ENCODE assay signal across 27 mouse cellular contexts in genomic region chr10:33721827-33722438, GRCm38 (mm10).
DNase-seq lines count a peak whose midpoint lies in the region; ATAC-seq lines count a peak whose summit lies in the region.
"Had no signal": no experiment of that assay in that cellular context is flagged by ENCODE, and none has a peak within 500 bp of the region (broad histone marks: within the 10 kb centered on the region; RNA-seq: fewer than 3 reads in every experiment).

No protein-coding gene starts in this region.

- no peaks in the 10 kb centered on the region for H3K27me3 ChIP-seq in heart, embryonic 12.5 days (replicated peaks)
- H3K27me3 ChIP-seq in neural tube, embryonic 12.5 days (replicated peaks), result no peaks in the 10 kb centered on the region
- H3K27me3 ChIP-seq in kidney, embryonic 16.5 days (ENCODE audit: insufficient read depth, low read length), result no peaks in the 10 kb centered on the region
- H3K27me3 ChIP-seq: CH12.LX; embryonic facial prominence, embryonic 13.5 days; hindbrain, embryonic 13.5 days; kidney, embryonic 15.5 days; liver, embryonic 15.5 days had no signal

- DNase-seq in embryo, embryonic 10.5 days (ENCODE audit: low spot score), result peak; percentile 1
- no peak for DNase-seq in embryo, embryonic 10 days (ENCODE audit: low spot score)
- peak; percentile 45 for DNase-seq in heart, adult 11 months
- no peak for DNase-seq in neural tube, embryonic 10.5 days (ENCODE audit: extremely low spot score, low spot score)
- DNase-seq: adrenal gland, adult 8-10 months; cerebellum, adult 9-10 months; cerebellum, postnatal 36 days; gastrocnemius, postnatal 14 days; heart, postnatal 36 days; kidney, adult 18-20 months; kidney, postnatal 36 days; lung, embryonic 14.5 days; right cerebral cortex, adult 18-20 months; spleen, adult 18-20 months; thymus, postnatal 14 days had no signal

- H3K36me3 ChIP-seq in heart, embryonic 12.5 days, result no peaks in the 10 kb centered on the region
- no peaks in the 10 kb centered on the region for H3K36me3 ChIP-seq in neural tube, embryonic 12.5 days
- H3K36me3 ChIP-seq in kidney, embryonic 16.5 days (ENCODE audit: insufficient read depth, low read length), result no peaks in the 10 kb centered on the region
- H3K36me3 ChIP-seq: embryonic facial prominence, embryonic 13.5 days; heart, embryonic 10.5 days; hindbrain, embryonic 13.5 days; kidney, embryonic 15.5 days; liver, embryonic 15.5 days had no signal

- peaks cover 8% of the 10 kb centered on the region; the same call in 1 of the 2 replicates for H3K9me3 ChIP-seq in heart, embryonic 12.5 days (replicated peaks)
- no peaks in the 10 kb centered on the region for H3K9me3 ChIP-seq in neural tube, embryonic 12.5 days
- no peaks in the 10 kb centered on the region for H3K9me3 ChIP-seq in kidney, embryonic 16.5 days (ENCODE audit: low read length)
- H3K9me3 ChIP-seq: embryonic facial prominence, embryonic 13.5 days; heart, embryonic 10.5 days; hindbrain, embryonic 13.5 days; kidney, embryonic 15.5 days; liver, embryonic 15.5 days had no signal

- no peak for ATAC-seq in heart, embryonic 12.5 days (ENCODE audit: insufficient number of reproducible peaks, low FRiP score)
- peak; percentile 72; the same call in 1 of the 2 replicates for ATAC-seq in neural tube, embryonic 12.5 days (ENCODE audit: low FRiP score, low read depth)
- no peak for ATAC-seq in kidney, embryonic 16.5 days (ENCODE audit: low FRiP score, low TSS enrichment)
- ATAC-seq: midbrain, embryonic 16.5 days had no signal

- H3K27ac ChIP-seq in heart, embryonic 12.5 days (ENCODE audit: poor library complexity, severe bottlenecking), result no peak overlapping the region
- no peak overlapping the region for H3K27ac ChIP-seq in neural tube, embryonic 12.5 days
- no peak overlapping the region for H3K27ac ChIP-seq in kidney, embryonic 16.5 days (ENCODE audit: low read length)
- H3K27ac ChIP-seq: embryonic facial prominence, embryonic 13.5 days; heart, embryonic 10.5 days; hindbrain, embryonic 13.5 days; kidney, embryonic 15.5 days; layer of hippocampus, adult 2 months; liver, embryonic 15.5 days had no signal

- H3K4me3 ChIP-seq in heart, embryonic 12.5 days, result no peak overlapping the region
- no peak overlapping the region for H3K4me3 ChIP-seq in neural tube, embryonic 12.5 days
- H3K4me3 ChIP-seq in kidney, embryonic 16.5 days (ENCODE audit: low read length), result no peak overlapping the region
- H3K4me3 ChIP-seq: embryonic facial prominence, embryonic 13.5 days; heart, embryonic 10.5 days; hindbrain, embryonic 13.5 days; kidney, embryonic 15.5 days; layer of hippocampus, adult 2 months; liver, embryonic 15.5 days had no signal

- WGBS in heart, embryonic 12.5 days, result 73% methylated on average over 4 of the region's 4 CpGs
- 53% methylated on average over 4 of the region's 4 CpGs for WGBS in neural tube, embryonic 12.5 days
- 61% methylated on average over 4 of the region's 4 CpGs for WGBS in kidney, embryonic 16.5 days

- H3K4me2 ChIP-seq in heart, embryonic 12.5 days, result no peak overlapping the region
- H3K4me2 ChIP-seq in neural tube, embryonic 12.5 days (replicated peaks), result no peak overlapping the region
- H3K4me2 ChIP-seq in kidney, embryonic 16.5 days (replicated peaks; ENCODE audit: low read depth, low read length), result no peak overlapping the region
- H3K4me2 ChIP-seq: embryonic facial prominence, embryonic 13.5 days; hindbrain, embryonic 13.5 days; kidney, embryonic 15.5 days; liver, embryonic 15.5 days; lung, embryonic 14.5 days; midbrain, embryonic 11.5 days had no signal

- H3K4me1 ChIP-seq in heart, embryonic 12.5 days (replicated peaks), result no peaks in the 10 kb centered on the region
- no peaks in the 10 kb centered on the region for H3K4me1 ChIP-seq in neural tube, embryonic 12.5 days
- H3K4me1 ChIP-seq in kidney, embryonic 16.5 days (ENCODE audit: insufficient read depth, low read length), result no peaks in the 10 kb centered on the region
- H3K4me1 ChIP-seq: embryonic facial prominence, embryonic 13.5 days; heart, embryonic 10.5 days; hindbrain, embryonic 13.5 days; kidney, embryonic 15.5 days; liver, embryonic 15.5 days had no signal

- no peak overlapping the region for H3K9ac ChIP-seq in heart, embryonic 12.5 days
- H3K9ac ChIP-seq in neural tube, embryonic 12.5 days, result no peak overlapping the region
- H3K9ac ChIP-seq in kidney, embryonic 16.5 days (replicated peaks; ENCODE audit: low read length), result no peak overlapping the region
- H3K9ac ChIP-seq: embryonic facial prominence, embryonic 13.5 days; hindbrain, embryonic 13.5 days; kidney, embryonic 15.5 days; liver, embryonic 15.5 days; lung, embryonic 14.5 days had no signal

Comparison
In these comparisons a context has a peak if more than half of its experiments do, and no peak if none do; other contexts are left out.
1. DNase-seq: peak in embryo, embryonic 10.5 days (single experiment) and heart, adult 11 months (single experiment); none in embryo, embryonic 10 days (single experiment) and neural tube, embryonic 10.5 days (single experiment).